7 mouse cellular contexts compared by ENCODE assay signal in genomic region chr11:118443201-118443970, GRCm38 (mm10). TPM values are rescaled to one million over a fixed set of nuclear protein-coding genes. Genes with fewer than 3 reads are reported as not detected.
DNase-seq lines count a peak whose midpoint lies in the region; ATAC-seq and TF ChIP-seq lines count a peak whose summit lies in the region.

No protein-coding gene starts in this region.

- no peak overlapping the region for H3K27ac ChIP-seq in kidney, embryonic 14.5 days (ENCODE audit: low read depth, low read length)
- H3K27ac ChIP-seq in lung, postnatal 0 days (ENCODE audit: low read length), result no peak overlapping the region

- TF ChIP-seq EP300 in lung, postnatal 0 days (IDR thresholded peaks at IDR 0.05), result no peak

- H3K9ac ChIP-seq in kidney, embryonic 14.5 days (ENCODE audit: low read depth, low read length), result no peak overlapping the region
- no peak overlapping the region for H3K9ac ChIP-seq in lung, postnatal 0 days (replicated peaks; ENCODE audit: low read depth)

- no peak overlapping the region for H3K4me2 ChIP-seq in kidney, embryonic 14.5 days (replicated peaks; ENCODE audit: low read depth, low read length)
- no peak overlapping the region for H3K4me2 ChIP-seq in lung, postnatal 0 days (replicated peaks; ENCODE audit: low read depth, low read length)

- no peaks in the 10 kb centered on the region for H3K36me3 ChIP-seq in kidney, embryonic 14.5 days (ENCODE audit: control insufficient read depth, insufficient read depth, low read length)
- H3K36me3 ChIP-seq in lung, postnatal 0 days (ENCODE audit: insufficient read depth, low read length), result no peaks in the 10 kb centered on the region
- H3K36me3 ChIP-seq in splenic B cell, adult 2 months (ENCODE audit: control insufficient read depth, insufficient read depth, low read length, poor library complexity, severe bottlenecking), result no peaks in the 10 kb centered on the region

- H3K9me3 ChIP-seq in kidney, embryonic 14.5 days (ENCODE audit: control insufficient read depth, low read length), result no peaks in the 10 kb centered on the region
- H3K9me3 ChIP-seq in lung, postnatal 0 days (ENCODE audit: low read length), result no peaks in the 10 kb centered on the region

- peak; percentile 28; the same call in 1 of the 2 replicates for ATAC-seq in kidney, embryonic 14.5 days (ENCODE audit: low FRiP score, low TSS enrichment)
- ATAC-seq in lung, postnatal 0 days, result peak; percentile 63

- H3K4me3 ChIP-seq in kidney, embryonic 14.5 days (ENCODE audit: low read length), result no peak overlapping the region
- H3K4me3 ChIP-seq in lung, postnatal 0 days (ENCODE audit: low read depth, low read length), result no peak overlapping the region

- peak; percentile 96 for TF ChIP-seq CTCF in lung, postnatal 0 days (IDR thresholded peaks at IDR 0.05)

- H3K27me3 ChIP-seq in kidney, embryonic 14.5 days (ENCODE audit: control insufficient read depth, insufficient read depth, low read length), result no peaks in the 10 kb centered on the region
- H3K27me3 ChIP-seq in lung, postnatal 0 days (replicated peaks; ENCODE audit: insufficient read depth, low read length), result no peaks in the 10 kb centered on the region
- no peaks in the 10 kb centered on the region for H3K27me3 ChIP-seq in splenic B cell, adult 2 months (ENCODE audit: control insufficient read depth, insufficient read depth, low read length, poor library complexity, severe bottlenecking)

- WGBS in kidney, embryonic 14.5 days, result 36% methylated on average over 11 of the region's 11 CpGs
- WGBS in lung, postnatal 0 days, result 24% methylated on average over 11 of the region's 11 CpGs

- H3K4me1 ChIP-seq in kidney, embryonic 14.5 days (ENCODE audit: control insufficient read depth, insufficient read depth, low read length), result 0 out of 2 replicates have a peak, but pooled peaks cover 11% of the 10 kb centered on the region
- peaks cover 11% of the 10 kb centered on the region; the same call in 1 of the 2 replicates for H3K4me1 ChIP-seq in lung, postnatal 0 days (ENCODE audit: insufficient read depth, low read depth, low read length)

- peak; percentile 59 to 61 for DNase-seq in urinary bladder, adult 18-20 months (ENCODE audit: low spot score in 2 of 2)
- DNase-seq in urinary bladder, postnatal 10 days (ENCODE audit: low spot score), result no peak
- DNase-seq in adrenal gland, postnatal 4 days (ENCODE audit: low spot score in 2 of 2), result peak; percentile 62 to 76
- peak; percentile 91 for DNase-seq in gastrocnemius, postnatal 10 days
- peak; percentile 86 for DNase-seq in lung, postnatal 0 days (ENCODE audit: low spot score)
- peak; percentile 69 for DNase-seq in splenic B cell, adult 2 months (ENCODE audit: low read depth, low spot score)

RNA-seq across cellular contexts. Expression of gene C1qtnf1, which starts 15.4 kb away (rescaled TPM):
- 10 to 100 TPM; 25.0 to 33.4 TPM for total RNA-seq in adrenal gland, postnatal 4 days (2021)
- 10 to 100 TPM; 31.8 to 37.4 TPM for total RNA-seq in gastrocnemius, postnatal 10 days (2021)
- 2.8 and 4.0 TPM in 2 replicates for polyA plus RNA-seq in kidney, embryonic 14.5 days (2014; fragmentation: Nextera tagmentation; extraction: Ambion mirVana)
- polyA plus RNA-seq in lung, postnatal 0 days (2015; fragmentation: Nextera tagmentation; extraction: Ambion mirVana), result 7.2 and 9.1 TPM in 2 replicates

RNA-seq across cellular contexts. Expression of gene Cant1, which starts 24.5 kb away (rescaled TPM):
- total RNA-seq in adrenal gland, postnatal 4 days (2021), result 10 to 100 TPM; 33.7 to 36.5 TPM
- 10 to 100 TPM; 13.1 to 14.9 TPM for total RNA-seq in gastrocnemius, postnatal 10 days (2021)
- 19.0 and 24.1 TPM in 2 replicates for polyA plus RNA-seq in kidney, embryonic 14.5 days (2014; fragmentation: Nextera tagmentation; extraction: Ambion mirVana)
- 21.3 and 22.5 TPM in 2 replicates for polyA plus RNA-seq in lung, postnatal 0 days (2015; fragmentation: Nextera tagmentation; extraction: Ambion mirVana)

RNA-seq across cellular contexts. Expression of gene Engase, which starts 33.2 kb away (rescaled TPM):
- 10 to 100 TPM; 19.6 to 22.3 TPM for total RNA-seq in adrenal gland, postnatal 4 days (2021)
- total RNA-seq in gastrocnemius, postnatal 10 days (2021), result 10 to 100 TPM; 16.6 to 17.3 TPM
- 3.9 and 9.7 TPM in 2 replicates for polyA plus RNA-seq in kidney, embryonic 14.5 days (2014; fragmentation: Nextera tagmentation; extraction: Ambion mirVana)
- polyA plus RNA-seq in lung, postnatal 0 days (2015; fragmentation: Nextera tagmentation; extraction: Ambion mirVana), result 4.7 and 4.9 TPM in 2 replicates

RNA-seq across cellular contexts. Expression of gene Lgals3bp, which starts 41.5 kb away (rescaled TPM):
- 10 to 100 TPM; 60.6 to 61.6 TPM for total RNA-seq in adrenal gland, postnatal 4 days (2021)
- total RNA-seq in gastrocnemius, postnatal 10 days (2021), result 10 to 100 TPM; 10.7 to 18.2 TPM
- polyA plus RNA-seq in kidney, embryonic 14.5 days (2014; fragmentation: Nextera tagmentation; extraction: Ambion mirVana), result 11.8 and 13.0 TPM in 2 replicates
- polyA plus RNA-seq in lung, postnatal 0 days (2015; fragmentation: Nextera tagmentation; extraction: Ambion mirVana), result 30.8 and 44.3 TPM in 2 replicates
